Mouse (Mus musculus) layer of hippocampus, postnatal 36 days (tissue): Measurements from ENCODE around the gene Chrnb1. TPM values are rescaled to one million over a fixed set of nuclear protein-coding genes. Genes with fewer than 3 reads are reported as not detected.
A peak's percentile ranks its signal among the peaks of the same experiment; 100 is the strongest.

Source experiments
- DNase-seq, 2 experiments: peaks; one replicate each; pipeline ENCODE4 v3.0.0; 2022
- total RNA-seq, 2 experiments: library from RNA; stranded (reverse); gene quantifications; 2 replicates each; pipeline ENCODE4 v1.2.3; 2021

Gene Chrnb1
- total RNA-seq, 2 experiments from 2014 or later = 0.72 to 1.3 TPM

DNA sequence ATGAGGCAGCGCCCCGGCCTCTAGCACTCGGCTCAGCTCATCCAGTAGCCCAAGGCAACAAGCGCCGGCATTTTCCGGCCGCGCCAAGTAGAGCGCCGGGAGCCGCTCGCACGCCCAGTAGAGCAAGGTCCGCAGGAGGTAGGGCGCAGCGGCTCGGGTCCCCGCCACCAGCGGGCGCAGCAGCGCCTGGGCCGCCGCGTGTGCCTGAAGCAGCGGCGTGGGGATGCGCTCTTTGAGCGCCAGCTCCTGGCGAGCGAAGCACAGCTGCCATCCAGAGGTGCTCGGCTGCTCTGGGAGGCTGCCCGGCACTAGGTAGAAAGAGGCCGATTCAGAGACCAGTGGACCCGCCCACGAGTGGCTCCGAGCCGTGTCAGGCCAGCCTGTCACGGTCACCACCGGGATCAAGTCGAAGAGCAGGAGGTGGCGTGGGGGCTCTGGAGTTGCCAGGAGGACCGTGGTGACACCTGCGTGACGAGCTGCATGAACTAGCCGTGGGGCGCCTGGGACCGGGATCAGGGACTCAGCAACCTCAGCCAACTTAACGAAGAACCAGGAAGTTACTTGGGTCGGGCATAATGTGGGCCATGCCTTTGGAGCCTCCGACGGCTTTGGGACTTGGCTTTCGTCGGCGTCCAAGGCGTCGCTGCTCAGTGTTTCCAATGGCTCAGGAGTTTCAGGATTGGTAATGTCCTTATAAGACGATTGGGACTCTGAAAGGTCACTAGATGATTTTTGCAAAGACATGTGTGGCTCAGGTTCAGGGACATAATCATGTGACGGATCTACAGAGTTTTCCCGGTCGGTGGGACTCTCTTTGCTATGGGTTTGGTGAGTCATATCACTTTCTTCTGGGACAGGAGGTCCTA is 8.3 kb upstream of the Chrnb1 start:
- peak; percentile 58 to 70 for DNase-seq

DNA sequence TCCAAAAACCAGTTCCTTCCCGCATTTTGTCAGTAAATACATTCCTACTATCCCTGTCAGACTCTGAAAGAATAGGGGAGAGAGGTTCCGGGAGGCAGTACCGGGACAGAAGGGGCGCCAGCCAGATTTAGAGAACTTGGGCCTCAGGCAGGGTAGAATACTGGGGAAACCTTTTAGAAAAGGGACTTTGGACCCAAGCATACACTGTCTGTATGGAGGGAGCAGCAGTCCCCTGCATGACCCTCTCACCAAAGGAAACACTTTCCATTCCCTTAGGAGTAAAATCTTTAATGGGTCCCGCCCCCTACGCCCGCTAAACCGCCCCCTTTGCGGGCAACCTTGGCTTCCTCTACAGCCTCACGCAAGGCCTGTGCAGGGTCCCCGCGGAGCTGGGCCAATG is 7.6 kb upstream of the Chrnb1 start:
- no peak for DNase-seq

DNA sequence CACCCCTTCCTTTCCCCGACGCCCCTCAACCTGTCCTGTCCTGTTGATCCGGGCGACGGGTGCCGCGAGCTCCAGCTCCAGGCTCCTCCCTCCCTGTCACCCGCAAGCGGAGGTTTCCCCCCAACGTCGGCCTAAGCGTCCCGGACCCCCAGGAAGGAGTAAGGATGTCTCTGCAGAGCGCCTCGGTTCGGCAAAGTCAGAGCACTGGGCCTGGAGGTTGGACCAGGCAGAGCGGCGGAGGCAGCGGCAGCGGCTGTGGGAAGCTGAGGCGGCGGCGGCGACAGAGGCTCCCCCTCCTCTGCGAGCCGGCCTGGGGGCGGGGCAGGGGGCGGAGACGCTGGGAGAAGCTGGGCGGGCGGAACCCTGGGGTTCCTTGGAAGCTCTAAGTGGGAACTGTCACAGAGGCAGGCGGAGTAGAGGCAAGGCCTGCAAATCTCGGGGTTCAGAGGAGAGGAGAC is 6.9 kb upstream of the Chrnb1 start:
- DNase-seq = peak; percentile 85 to 86

DNA sequence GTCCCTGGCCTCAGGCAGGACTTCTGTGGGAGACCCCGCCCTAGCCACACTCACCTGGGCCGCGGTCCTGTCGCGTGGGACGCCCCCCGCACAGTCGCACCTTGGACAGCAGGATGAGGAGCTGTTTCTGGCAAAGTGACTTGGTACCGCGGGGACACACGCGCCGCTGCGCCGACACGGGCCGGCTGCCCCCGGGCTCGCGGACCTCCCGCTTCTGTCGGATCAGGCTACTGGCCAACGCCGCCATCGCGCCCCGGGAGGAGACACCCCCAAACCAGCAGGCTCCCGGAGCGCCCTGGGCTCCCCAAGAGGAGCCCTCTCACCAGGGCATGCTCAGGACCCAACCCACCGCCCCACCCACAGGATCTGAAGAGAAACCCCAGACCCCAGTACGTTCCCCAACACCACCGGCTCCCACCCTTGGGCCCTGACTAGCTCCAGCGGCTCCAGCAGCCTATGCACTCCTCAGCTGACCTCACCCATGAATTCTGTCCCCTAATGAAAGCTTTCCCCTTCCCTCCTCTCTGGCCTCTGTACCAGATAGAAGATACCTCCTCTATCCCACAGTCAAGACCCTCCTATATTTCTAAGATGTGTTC is 5.7 kb upstream of the Chrnb1 start, which contains the start of gene Fgf11:
Gene Fgf11, minus strand, starts transcription at position 479 of the 599 bp plus-strand sequence.
- no peak for DNase-seq

DNA sequence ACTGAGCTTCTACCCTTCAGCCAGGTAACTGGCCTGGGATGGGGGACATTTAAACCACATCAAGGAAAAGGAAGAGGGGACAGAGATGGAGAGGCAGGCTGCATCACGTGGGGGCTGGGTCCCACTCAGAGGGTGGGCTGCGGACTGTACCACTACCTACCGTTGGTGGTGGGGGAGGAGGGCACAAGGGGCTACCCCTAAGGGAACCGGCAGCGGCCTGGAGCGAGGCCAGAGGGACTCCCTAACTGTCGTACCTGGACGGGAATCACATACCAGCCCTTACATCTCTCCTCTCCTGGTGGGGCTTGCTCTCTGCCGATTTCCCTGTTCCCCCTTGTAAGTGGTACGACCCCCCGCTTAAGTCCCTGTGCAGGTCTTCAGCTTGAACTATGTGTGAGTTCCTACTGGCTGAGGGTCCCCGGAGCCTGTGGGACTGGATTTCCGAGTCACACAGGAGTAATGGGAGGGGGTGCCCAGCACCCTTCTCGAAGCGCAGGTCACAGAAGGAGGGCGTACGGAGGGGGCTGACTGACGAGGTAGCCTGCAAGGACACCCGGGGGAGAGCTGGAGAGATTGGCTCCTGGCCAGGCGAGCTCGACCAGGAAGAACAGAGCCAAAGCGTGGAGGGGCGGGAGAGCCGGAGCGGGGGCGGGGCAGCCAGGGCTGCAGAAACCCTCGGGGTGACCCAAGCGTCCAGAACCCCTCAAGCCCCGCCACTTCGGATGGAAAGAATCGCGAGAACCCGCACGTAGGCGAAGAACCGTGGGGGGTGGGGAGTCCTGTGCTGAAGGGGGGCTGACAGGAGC is 4.9 kb upstream of the Chrnb1 start:
- DNase-seq = peak; percentile 43 to 45

DNA sequence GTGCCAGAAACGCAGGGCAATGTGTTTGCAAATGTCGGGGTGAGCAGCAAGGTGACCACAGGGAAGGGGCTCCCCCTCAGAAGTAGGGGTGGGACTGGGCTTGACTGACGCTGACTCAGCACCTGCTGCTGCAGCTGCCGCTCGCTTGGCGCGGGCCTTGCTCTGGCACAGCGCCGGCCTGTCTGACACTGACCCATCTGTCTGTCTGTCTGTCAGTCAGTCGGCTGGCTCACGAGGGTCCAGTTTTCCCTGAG is 4.3 kb upstream of the Chrnb1 start:
- DNase-seq = peak in 1 of 2 experiments; percentile 45

DNA sequence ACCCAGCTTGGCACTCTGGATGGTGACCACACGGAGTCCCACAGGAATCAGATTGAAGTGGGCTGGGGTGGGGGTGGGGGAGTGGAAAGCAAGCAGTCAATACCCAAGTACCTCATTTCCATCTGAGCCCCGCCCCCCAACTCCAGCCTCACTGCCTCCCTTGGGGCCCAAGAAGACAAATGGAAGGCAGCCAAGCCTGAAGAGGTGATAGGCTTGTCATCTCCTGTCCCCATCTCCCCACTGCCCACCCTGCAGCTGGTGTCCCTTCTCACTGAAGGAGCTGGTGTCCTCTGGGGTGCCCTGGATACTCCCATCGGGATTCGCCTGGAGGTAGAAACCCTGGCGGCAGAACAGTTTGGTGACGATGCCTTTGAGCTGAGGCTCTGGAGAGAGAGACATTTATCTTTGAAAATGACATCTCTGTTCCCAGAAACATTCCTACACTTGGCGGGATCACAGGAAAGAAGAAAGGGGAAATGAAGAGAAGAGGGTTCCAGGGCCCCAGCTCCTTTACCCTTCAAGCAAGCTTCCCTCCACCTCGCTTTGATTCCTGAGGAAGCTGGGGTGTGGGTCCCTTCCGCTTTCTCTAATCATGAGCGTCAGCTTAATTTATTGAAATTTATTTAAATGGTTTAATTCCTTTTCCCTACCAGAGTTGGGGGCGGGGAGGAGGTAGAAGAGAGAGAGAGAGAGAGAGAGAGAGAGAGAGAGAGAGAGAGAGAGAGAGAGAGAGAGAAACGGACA is 3.8 kb upstream of the Chrnb1 start:
- no peak for DNase-seq

DNA sequence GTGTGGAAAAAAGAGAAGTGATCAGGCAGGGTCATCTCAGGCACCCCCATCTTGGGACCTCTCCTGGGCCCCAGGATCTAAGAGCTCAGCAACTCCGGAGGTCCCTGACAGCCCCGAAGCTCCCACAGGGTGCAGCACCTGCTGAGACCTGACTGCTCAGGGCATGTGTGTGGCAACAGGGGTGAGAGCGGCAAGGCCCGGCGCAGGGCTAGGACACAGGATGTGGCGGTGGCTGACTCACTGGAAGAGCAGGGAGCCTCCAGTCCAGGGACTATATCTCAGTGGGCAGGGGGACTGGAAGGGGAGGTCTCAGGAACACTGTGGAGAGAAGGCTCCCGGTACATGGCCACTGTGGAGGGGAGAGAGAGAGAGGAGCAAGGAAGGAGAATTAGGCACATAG is 2.2 kb upstream of the Chrnb1 start:
- no peak for DNase-seq

DNA sequence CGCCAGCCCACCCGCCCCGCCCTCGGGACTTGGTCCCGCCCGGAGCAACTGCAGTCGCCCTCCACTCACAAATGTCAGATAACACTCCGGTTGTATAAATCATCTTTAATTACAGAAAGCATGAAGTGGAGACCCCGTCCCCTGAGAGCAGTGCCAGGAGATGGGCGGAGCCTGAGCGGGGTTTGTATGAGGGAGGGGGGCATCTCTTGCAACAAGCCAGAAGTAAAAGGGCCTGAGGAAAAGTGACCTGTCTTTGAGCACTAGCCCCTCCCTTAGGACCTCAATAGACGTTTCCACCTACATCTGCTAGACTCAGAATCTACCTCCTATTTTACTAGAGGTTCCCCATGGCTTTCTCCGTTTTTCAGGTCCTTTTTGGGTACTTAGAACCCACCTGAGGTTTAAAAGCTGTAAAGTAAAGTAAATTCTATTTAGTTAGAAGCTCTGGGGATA is 266 bp upstream of the Chrnb1 start:
- no peak for DNase-seq

DNA sequence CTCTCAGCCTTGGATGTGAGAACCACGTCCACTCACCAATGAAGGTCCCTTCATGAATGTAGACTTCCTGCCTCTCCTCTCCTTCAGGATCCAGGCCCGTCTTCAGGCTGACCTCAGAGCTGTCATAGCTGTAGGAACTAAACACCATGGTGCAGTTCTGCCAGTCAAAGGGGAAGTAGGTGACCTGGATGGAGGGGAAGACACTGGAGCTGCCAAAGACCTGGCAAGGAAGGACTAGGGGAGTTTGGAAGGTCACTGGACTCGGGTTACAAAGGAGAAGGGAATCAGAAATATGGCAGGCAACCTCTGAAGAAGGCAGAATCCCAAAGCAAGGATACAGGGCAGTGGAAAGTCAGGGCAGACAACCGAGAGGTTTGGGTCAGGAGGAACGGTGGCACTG is 2.3 kb downstream of the Chrnb1 start:
- no peak for DNase-seq

DNA sequence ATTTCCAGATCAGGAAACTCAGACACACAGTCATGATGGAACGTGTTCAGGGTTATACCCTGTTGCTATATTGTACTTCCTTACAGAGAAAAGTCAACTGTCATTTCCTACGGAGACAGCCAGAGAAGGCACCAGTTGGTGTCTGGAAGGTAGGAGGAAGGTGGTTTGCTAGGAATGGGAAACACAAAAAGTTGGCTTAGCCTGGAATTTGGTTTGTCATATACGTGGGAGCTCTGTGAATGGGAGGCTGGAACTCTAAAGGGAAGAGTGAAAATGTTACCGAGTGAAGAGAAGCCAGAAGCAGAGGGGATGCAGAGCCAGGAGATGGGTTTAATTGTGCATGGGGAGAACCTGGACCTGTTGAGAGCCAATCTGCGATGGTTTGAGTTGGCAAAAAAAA is 4.3 kb downstream of the Chrnb1 start:
- DNase-seq = no peak

DNA sequence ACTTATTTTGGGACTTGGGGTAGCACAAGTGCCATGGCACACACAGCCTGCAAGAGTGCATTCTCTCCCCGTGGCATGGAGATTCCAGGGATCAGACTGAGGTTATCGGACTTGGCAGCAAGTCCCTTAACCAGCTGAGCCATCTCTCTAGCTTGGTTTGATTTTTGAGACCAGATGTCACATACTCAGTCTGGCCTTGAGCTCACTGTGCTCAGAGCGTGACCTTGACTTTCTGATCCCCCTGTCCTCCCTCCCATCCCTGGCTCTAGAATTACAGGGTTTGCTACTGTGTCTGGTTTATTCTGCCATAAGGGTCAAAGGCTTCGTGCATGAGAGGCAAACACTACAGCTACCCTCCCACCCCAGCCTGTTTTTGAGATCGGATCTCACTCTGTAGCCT is 6.3 kb downstream of the Chrnb1 start:
- no peak for DNase-seq

DNA sequence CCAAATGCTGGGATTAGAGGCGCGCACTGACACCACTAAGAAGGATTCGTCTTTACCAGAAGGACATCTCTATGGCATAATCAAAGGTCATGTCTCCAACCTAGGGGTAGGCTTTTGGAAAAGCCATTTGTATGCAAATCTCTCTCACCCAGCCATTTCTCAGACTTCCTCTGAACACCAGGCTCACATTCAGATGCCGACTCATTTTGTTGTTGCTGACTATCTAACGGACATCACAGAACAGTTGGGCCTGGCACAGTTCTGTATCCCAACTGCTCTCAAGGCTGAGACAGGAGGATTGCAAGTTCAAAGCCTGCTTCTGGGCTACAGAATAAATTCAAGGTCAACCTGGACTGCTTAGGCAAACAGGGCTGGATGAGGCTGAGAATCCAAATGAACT is 8.4 kb downstream of the Chrnb1 start:
- no peak for DNase-seq

DNA sequence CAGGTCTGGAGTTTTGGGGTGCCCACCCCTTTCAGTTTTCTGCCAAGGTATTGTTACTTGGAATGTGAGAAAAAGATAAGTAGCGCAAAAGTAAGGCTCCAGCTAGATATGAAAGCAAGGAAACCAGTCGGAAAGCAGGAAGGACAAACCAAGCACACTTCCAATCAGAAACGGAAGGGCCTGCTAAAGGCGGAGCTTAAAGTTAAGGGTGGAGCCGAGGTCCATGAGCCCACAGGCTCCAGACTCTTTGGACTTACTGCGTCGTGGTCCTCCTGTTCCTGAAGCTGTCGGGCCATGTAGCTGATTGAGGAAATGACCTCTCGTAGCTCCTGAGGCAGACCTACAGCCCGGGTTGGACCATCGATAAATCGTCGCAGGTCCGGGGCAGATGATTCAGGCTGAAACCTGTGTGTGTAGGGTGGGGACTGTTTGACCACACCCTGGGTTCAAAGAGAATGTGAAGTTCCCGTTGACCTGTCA is 10.9 kb downstream of the Chrnb1 start:
- no peak for DNase-seq

DNA sequence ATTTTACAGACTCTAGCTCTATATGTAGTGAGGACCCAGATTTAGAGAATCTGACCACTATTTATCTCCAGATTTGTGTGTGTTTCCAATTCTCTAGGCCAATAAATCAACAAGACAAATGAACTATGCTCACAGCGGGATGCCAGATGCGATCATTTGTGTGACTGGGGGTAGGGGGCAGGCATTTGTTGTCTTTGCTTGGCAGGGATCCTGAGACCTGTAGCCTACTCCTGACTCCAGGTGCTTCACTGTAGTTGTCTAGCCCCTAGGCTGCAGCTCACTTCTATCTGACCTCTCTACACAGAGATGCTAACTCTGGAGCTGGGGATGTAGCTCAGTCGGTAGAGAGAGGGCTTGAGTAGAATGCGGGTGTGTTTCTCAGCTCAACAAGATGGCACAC is 13.9 kb downstream of the Chrnb1 start:
- DNase-seq = no peak

DNA sequence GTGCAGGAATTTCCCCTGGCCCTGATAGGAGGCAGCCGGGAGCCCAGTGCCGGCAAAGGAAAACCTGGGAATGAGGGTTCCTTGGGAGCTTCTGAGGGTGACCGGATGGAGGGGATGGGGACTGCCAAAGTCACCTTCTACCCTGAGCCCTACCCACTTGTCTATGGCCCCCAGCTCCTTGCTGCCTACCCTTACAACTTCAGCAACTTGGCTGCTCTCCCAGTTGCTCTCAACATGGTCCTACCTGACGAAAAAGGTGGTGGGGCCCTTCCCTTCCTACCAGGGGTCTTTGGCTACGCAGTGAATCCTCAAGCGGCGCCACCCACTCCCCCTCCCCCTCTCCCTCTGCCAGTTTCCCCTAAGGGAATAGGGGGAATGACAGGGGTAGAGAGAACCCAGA is 16.8 kb downstream of the Chrnb1 start:
- DNase-seq = no peak

DNA sequence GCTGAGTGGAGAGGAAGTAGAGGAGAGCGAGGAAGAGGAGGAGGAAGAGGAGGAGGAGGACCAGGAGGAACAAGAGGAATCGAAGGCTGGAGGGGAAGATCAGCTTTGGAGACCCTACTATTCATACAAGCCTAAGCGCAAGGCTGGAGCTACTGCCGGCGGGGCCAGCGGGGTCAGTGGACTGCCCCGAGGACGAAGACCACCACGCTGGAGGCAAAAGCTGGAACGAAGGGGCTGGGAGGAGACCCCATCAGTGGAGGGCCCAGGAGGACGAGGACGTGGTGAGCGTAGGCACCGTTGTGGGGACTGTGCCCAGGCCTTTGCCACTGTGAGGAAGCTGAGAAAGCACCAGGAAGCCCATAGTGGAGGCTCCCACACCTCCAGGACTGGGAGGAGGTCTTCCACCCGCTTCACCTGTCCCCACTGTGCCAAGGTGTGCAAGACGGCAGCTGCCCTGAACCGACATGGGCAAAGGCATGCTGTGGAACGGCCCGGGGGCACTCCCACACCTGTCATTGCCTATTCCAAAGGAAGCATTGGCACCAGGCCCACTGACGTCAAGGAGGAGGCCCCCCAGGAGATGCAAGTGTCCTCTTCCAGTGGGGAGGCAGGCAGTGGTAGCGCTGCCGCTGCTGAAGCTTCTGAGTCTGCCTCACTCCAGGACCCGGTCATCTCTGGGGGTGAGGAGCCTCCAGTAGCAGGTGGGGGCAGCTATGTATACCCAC is 17.3 kb downstream of the Chrnb1 start:
- DNase-seq = no peak

DNA sequence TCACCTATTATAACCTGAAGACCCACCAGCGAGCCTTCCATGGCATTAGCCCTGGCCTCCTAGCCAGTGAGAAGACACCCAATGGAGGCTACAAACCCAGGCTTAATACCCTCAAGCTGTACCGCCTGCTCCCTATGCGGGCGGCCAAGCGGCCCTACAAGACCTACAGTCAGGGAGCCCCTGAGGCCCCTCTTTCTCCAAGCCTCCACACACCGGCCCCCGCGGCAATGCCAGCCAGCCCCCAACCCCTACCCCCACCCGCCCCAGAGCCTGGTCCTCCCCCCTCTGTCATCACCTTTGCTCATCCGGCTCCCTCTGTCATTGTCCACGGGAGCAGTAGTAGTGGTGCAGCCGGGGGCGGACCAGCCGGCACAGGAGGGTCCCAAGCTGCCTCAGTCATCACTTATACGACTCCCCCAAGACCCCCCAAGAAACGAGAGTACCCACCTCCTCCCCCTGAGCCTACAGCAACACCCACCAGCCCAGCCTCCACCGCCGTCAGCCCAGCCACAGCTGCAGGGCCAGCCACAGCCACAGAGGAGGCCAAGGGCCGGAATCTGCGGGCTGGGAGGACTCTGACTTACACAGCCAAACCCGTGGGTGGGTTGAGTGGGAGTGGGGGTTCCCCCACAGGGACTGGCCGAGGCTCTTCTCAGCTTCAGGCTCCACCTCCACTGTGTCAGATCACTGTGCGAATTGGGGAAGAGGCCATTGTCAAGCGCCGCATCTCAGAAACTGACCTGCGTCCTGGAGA is 18.1 kb downstream of the Chrnb1 start:
- no peak for DNase-seq

DNA sequence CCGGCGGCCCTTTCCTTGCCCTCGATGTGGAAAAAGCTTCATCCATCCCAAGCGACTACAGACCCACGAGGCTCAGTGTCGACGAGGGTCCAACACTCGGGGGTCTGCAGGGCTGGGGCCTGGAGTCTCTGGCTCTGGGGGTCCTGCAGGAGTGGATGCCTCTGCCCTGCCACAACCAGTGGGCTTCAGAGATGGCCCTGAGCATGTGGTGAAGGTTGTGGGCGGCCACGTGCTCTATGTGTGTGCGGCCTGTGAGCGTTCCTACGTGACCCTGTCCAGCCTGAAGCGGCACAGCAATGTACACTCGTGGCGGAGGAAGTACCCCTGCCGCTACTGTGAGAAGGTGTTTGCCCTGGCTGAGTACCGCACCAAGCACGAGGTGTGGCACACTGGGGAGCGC is 19.3 kb downstream of the Chrnb1 start:
- no peak for DNase-seq

DNA sequence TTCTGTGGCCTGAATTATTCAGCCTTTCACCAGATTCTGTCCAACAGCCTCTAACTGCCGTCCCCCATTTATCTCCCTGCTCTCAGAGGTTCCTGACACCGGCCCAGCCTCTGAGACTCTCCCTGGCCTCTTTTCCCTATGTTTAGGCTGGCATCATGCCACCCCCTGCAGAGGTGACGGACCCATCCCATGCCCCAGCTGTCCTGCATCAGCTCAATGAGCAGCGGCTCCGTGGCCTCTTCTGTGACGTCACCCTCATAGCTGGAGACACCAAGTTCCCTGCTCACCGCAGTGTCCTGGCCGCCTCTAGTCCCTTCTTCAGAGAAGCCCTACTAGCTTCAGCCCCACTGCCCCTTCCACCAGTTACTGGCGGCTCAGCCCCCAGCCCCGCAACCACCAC is 20.0 kb downstream of the Chrnb1 start:
- DNase-seq = no peak

DNA sequence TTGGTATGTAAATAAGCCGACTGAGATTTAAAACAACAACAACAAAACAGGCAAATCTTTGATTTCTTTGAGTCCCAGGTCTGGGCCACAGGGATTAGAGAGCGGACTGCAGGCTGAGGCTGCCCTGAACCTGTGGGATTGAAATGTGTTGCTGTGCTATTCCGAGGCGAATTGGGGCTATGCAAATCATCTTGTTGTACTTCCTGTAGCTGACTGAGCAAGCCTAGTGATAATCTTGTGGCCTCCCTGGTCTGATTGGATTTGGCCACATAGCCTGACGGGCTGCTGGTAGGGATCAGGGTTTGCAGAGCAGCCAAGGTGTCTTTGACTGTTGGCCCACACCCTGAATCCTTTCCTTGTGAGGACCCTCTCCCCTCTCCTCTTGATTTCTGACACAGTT is 20.8 kb downstream of the Chrnb1 start:
- DNase-seq = no peak
